Mouse (Mus musculus): ENCODE results near the gene Zfp84. TPM values are rescaled to one million over a fixed set of nuclear protein-coding genes. Genes with fewer than 3 reads are reported as not detected.
A peak's percentile ranks its signal among the peaks of the same experiment; 100 is the strongest.
"Not testable (repeated sequence)": the region's sequence is repeated elsewhere in the genome, so short reads cannot be mapped to it uniquely, and the experiment has no call there.

The Zfp84 gene
- total RNA-seq (2021) = 10 to 100 TPM; 13.9 to 14.2 TPM
- long read RNA-seq, experiment 1, partial matches to known transcripts = 0 of 2 reads
- long read RNA-seq, experiment 1, other reads (novel, unspliced or antisense) = 2 of 2 reads
- long read RNA-seq, experiment 2, full-length matches to known transcripts = 5 of 5 reads
- long read RNA-seq, experiment 2, partial matches to known transcripts = 0 of 5 reads
- long read RNA-seq, experiment 2, other reads (novel, unspliced or antisense) = 0 of 5 reads

- peak; percentile 89 for DNase-seq
Measured at GRCm38 (mm10) chr7:29768090-29768900, at the start of gene Zfp84. TSS of gene Zfp84 (plus strand) at chr7:29768552.

DNA sequence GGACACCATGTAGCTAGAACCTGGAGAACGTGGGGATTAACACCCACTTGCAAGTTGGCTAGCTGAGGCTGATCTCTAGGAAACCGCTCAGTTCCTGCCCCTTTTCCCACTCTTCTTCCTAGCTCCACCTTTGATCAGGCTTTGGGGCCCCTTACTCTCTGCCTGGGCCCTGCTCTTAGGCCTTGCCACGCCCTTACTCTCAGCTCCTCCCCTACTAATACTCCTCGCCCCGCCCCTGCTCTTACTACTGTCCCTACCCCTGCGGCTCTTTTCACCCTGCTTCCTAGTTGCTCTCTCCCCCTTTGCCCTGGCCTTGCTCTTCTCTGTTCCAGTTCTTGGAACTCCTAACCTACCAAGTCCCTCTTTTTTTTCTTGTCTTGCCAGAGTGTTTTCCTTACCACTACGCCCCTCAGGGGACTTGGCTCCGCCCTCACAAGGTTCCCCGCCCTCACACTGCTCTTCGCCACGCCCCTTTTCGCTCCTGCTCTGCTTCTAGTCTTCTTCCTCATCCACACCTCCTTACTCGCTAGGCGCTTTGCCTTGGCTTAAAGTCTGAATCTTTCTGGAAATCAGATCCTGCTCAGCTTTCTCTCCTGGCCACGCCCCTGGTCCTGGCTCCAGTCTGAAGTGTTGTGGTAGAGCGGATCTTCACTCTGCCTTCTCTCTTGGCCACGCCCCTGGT, 42.8 kb upstream of the Zfp84 start:
- DNase-seq = not testable (repeated sequence)

DNA sequence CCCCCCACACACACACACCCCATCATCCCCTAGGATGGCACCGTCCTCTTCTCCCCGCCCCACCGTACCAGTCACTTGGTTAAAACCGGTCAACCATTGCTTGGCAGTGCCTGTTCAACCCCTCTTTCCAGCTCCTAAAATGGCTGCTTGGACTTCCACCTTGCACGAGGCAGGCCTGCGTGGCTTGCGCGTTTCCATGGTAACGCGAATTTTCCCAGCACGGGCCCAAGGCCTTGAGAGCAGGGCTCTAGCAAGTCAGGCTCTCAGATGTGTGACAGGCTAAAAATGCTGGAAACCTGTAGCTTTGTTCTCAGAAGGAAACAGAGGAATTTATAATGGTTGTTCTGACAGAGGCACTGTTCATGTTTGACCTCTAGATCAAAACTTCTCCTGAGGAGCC, 41.5 kb upstream of the Zfp84 start, which contains the start of gene Catsperg2:
Catsperg2 (minus strand) TSS at position 173 of the 400 bp plus-strand sequence.
- DNase-seq = not testable (repeated sequence)

GRCm38 (mm10) chr7:29728055-29728454, 40.3 kb upstream of the Zfp84 start:
- no peak for DNase-seq

DNA sequence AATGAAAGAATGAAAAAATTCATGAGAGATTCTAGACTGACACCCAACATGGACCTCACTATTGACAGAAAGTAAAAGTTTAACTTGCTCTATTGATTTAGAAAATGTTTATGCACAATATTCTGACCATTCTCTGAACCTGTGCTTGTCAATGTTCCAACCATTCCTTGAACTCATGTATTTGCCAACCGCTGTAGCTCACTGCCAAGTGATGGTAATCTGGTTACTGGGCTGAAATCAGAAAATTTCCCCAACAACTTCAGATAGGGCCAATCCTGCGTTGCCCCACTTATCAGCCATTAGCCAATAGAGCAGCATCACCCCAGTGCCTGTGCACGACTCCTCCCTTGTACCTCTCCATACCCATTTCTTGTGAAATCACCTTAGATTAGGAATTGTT, 26.1 kb upstream of the Zfp84 start:
- no peak for DNase-seq

DNA sequence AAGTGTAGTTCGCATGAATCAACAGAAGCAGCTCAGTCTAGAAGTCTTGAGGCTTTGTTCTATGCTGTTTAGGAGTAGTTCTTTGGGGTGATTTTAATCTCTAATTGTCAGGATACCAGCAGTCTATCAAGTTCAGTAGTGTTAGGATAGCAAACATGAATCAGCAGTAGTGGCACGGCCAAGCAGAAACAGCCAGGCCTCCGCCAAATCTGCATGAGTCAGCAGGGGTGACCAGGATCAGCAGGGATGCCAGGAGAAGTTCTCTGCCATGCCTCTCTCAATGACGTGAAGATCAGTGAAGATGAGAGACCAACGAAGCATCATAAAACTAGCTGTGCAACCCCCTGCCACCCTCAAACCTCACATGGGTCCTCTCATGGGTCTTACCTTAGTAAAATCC, 7.9 kb upstream of the Zfp84 start:
- DNase-seq = no peak

DNA sequence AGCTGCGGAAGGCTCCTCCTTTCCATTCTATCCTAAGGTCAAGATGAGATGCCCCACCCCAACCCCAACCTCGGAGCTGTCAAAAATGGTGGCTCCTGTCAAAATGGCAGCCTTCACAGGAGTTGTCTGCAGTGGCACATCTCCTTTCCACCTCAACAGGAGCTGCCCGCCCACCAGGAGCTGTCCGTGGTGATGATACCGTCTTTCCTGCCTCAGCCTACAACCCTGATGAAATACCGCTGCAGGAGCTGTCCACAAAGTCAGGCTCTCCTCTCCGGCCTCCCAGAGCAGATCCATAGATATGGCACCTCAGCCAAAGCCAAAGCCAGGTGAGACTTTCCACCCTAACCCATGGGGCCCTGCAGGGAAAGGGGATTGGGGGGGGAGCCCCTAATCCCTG, 3.6 kb upstream of the Zfp84 start:
- DNase-seq = no peak

DNA sequence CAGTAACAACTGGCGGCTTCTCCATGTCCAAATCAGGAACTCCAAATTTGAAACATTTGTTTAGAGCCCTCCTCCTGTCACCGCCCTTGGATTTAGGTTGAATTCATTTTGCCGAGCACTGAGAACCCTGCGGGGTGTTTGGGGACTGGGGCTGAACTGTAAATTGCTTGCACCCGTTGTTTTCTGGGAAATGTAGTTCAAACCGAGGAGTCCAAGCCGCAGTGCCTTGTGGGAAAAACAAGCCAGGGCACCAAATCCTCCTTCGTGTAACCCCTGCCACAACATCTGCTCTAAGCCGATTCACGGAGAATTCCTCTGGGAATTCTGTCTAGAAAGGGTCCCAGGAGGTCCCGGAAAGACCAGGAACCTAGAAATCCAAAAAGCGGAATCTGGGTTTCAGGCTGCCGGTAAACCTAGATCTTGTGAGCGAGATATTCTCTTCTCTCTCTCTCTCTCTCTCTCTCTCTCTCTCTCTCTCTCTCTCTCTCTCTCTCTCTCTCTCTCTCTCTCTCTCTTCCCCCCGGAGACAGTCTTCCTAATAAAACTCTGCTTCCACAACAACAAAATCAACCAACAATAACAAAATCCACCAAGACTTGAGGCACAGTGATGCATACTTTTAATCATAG, 1.2 kb upstream of the Zfp84 start:
- DNase-seq = peak; percentile 84

- DNase-seq = no peak
Measured at GRCm38 (mm10) chr7:29768980-29769379, 628 bp downstream of the Zfp84 start.

DNA sequence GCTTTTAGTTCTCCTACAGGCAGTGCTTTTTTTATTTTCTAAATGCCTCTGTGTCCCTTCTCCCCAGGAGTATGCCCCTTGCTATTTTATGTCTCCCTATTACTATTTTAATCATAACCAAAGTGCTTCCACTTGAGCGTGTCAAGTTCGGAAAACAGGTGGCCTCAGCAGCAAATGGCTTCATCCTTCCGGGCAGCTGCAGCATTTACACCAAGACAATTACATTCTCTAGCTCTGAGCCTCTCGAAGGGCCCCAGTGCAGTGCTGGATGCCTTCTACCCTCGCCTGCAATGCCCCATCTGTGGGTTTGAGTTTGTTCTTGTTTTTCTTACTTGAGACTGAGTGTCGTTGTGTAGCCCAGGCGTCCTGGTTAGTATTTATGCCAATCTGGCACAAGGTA, 5.2 kb downstream of the Zfp84 start:
- no peak for DNase-seq

DNA sequence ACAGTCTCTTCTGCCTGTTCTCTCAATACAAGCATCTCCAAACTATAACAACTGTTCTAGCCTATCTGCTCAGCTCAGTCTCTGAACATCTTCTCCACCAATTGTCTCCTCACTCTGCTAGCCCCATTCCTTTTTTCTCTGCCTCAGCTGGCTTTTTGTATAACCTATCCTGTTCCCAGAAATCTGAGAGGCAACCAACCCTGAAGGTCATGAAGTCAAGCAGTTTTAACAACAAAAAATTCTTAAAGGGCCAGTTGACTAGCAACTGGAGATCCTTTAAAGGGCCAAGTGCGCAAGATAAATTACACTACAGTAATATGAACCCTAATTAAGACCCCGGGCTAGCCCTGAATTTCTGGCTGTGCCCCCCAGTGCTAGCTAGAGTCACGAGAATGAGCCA, 6.0 kb downstream of the Zfp84 start:
- no peak for DNase-seq

GRCm38 (mm10) chr7:29776568-29776967, 8.2 kb downstream of the Zfp84 start:
- DNase-seq = no peak

GRCm38 (mm10) chr7:29777372-29777771, 9.0 kb downstream of the Zfp84 start:
- DNase-seq = no peak

- peak; percentile 88 for DNase-seq
Measured at GRCm38 (mm10) chr7:29783871-29784551, 15.7 kb downstream of the Zfp84 start, which contains the start of gene Zfp30. TSS of gene Zfp30 (plus strand) at chr7:29783998.

GRCm38 (mm10) chr7:29785023-29785422, 16.7 kb downstream of the Zfp84 start:
- no peak for DNase-seq

DNA sequence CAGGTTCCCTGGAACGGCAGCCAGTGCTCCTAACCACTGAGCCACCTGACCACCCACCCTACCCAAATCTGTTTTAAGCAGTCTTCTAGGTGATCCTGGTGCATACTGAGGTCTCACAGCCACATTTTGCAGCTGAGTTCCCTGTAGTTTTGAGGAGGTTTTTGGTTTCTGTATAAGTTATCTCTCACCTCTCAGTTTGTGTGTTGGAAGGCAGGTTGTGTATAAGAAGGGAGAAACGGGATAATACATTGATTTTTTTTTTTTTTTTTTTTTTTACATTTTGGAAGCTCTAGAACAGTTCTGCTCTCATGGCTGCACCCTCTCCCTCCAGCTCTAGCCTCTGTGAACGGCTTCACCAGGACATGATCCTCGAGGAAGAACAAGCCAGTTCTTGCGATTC, 17.5 kb downstream of the Zfp84 start:
- DNase-seq = no peak

DNA sequence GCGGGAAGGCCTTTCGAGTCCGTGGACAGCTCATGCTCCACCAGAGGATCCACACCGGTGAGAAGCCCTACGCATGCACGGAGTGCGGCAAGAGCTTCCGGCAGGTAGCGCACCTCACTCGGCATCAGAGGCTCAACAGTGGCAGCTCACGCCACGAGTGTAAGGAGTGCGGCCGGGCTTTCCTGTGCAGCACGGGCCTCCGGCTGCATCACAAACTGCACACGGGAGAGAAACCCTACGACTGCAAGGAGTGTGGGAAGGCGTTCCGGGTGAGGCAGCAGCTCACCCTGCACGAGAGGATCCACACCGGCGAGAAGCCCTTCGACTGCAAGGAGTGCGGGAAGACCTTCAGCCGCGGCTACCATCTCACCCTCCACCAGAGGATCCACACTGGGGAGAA, 24.6 kb downstream of the Zfp84 start:
- no peak for DNase-seq

GRCm38 (mm10) chr7:29807046-29807445, 38.7 kb downstream of the Zfp84 start:
- DNase-seq = no peak

- DNase-seq = no peak
Measured at GRCm38 (mm10) chr7:29812244-29812643, 43.9 kb downstream of the Zfp84 start.

DNA sequence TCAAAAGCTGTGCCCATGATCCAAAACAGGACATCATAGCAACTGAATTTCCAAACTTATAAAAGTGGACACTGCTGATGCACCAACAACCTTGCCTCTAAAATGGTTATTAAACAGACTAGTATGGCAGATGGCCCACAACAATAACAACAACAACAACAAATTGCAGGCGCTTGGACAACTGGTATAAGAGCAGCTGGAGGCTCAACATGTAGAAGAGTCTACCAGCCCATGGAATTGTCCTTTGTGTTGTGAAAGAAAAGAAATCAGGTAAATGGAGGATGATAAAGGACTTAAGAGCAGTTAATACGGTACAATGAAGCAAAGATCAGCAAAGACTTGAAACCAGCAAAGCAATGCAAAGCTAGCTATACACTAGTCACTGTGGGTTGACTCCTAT, 46.0 kb downstream of the Zfp84 start:
- no peak for DNase-seq

DNA sequence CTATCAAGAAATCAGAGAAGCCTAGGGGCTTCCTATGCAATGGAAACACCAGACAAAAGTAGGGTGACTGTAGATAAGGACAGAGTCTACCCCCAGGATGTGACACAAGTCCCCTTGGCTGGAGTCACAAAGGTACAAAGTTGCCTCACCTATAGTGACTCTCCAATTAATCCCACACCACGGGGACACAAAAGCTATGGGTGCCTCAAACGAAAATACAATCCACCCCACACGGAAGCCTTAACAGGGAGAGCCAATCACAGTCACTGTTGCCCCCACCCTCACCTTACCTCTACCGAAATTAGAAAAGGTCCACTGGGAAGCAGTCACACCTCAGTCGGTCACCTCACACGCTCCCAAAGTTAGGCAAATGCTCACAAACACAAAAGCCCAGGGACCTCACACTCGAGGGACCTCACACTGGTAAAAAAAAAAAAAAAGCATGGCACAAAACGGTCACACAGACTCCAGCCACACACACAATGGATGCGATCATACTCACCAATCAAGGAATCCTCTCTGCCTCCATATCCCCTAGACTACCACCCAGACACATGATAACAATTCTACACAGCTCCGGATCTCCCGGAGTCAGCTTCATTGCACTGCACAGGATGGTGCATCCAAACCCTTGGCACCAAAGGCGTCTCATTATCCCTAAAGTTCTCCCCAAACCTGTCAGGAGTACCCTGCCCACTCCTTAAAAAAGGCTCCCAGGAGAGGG, 46.9 kb downstream of the Zfp84 start:
- no peak for DNase-seq
